Mouse (Mus musculus): ENCODE results near the gene Cryba2.

- no peak for TF ChIP-seq POLR2A (IDR thresholded peaks at IDR 0.05; ENCODE audit: low read depth, low read length)
- no peak for TF ChIP-seq CTCF (conservative IDR thresholded peaks at IDR 0.05; ENCODE audit: insufficient read depth, insufficient read length, low read depth, low read length)
Observed at GRCm38 (mm10) chr1:74848946-74849345, 44.0 kb downstream of the Cryba2 start.
